Mouse (Mus musculus): ENCODE measurements around the gene Fam187a. TPM values are rescaled to one million over a fixed set of nuclear protein-coding genes. Genes with fewer than 3 reads are reported as not detected.

Gene Fam187a
- polyA plus RNA-seq, 2 experiments from 2014 or later, result not detected

DNA sequence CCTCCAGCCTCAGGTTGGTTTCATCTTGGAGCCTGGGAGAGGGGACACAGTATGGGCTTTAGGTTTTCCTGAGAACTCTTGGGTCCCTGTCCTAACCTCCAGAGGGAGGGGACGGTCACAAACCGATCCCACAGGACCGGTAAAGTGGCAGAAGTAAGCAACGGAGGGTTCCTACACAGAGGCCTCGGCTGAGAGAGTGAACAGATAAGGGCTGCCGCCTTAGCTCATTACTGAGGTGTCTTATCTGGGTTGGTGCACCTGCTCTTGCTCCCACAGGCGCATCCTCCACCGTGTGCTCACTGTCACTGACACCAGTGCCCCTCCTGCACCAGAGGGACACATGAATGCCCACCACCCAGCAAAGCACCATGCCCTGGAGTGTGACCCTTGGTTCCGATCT, 10.8 kb downstream of the Fam187a start:
- ATAC-seq, result no peak

DNA sequence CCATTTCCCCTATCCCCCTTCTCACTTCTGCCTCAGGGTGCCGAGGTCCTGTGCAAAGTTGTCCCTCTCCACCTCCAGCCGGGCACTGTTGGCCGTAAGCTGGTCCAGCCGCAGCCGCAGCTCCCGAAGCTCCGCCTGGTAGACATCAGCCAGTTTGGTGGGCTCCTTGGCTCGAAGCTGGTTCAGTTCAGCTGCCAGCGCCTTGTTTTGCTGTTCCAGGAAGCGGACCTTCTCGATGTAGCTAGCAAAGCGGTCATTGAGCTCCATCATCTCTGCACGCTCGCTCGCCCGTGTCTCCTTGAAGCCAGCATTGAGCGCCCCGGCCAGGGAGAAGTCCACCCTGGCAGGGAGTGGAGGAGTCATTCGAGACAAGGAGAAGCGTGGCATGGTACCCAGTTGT, 11.7 kb downstream of the Fam187a start:
- ATAC-seq, result no peak

DNA sequence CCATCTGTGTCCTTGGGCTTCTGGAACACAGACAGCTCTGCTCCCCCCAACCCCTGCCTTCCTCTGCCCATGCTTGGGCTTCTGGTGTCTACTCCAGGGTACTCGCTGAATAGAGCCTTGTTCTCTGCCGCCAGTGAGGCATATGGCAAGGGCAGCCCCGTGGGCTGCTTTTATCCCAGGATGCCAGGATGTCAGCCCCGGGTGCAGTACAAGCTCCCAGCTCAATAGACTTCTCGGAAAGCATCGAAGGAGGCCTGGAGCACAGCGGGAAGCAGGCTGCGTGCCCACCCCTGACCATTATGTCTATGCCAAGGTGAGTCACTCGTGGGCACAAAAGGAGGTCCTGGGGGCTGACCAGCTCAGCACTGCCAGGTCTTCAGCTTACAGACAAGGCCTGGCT, 13.4 kb downstream of the Fam187a start:
- no peak for ATAC-seq

DNA sequence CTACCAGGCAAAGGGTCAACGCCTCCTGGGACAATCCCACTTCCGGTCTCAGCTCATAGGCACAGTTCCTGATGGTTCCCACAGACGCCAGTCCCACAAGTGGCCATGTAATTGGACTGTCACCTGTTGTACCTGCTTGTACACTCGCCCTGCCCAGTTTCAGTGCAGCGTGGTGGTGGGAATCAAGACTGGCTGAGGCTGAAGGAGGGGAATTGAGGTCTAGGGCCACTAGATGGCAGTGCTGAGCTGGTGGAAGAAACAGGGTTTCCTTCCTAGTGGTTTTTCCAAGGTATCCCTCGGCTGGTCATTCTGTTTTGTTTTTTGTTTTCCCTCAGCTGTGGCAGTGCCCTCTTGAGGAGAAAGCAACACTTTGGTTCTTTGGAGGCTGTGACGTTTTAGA, 15.8 kb downstream of the Fam187a start, which contains the start of gene Gfap:
Gene Gfap (minus strand): TSS at position 150 of the 400 bp plus-strand sequence.
- no peak for ATAC-seq

DNA sequence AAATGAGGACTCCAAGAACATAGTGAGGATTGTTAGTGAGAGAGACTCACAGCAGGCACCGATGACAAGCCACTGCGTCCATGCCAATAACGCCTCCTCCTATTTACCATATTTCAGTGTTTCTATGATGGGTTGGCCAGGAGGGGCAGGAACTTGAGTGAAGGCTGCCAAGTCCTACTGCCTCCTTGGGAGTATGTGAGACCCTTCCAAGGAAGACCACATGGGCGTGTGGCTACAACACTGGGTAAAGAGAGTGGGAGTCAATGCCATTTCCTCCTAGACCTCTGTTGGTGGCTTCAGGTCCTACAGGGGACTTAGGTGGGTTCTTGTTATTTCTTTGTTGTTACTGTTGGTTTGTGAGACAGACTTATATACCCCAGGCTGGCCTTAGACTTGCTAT, 16.2 kb downstream of the Fam187a start:
- no peak for ATAC-seq

DNA sequence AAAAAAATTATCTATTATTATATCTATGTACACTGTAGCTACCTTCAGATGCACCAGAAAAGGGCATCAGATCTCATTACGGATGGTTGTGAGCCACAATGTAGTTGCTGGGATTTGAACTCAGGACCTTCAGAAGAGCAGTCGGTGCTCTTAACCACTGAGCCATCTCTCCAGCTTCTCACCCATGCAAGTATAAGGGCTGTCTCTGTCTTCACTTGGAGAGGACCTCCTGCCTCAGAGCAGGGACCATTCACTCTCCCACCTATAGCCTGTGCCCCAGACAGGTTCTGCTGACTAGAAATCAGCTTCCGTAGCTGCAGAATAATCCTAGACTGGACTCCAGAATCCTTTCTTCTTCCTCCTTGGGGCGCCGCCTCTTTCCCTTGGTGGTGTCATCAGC, 17.1 kb downstream of the Fam187a start:
- ATAC-seq, result no peak

DNA sequence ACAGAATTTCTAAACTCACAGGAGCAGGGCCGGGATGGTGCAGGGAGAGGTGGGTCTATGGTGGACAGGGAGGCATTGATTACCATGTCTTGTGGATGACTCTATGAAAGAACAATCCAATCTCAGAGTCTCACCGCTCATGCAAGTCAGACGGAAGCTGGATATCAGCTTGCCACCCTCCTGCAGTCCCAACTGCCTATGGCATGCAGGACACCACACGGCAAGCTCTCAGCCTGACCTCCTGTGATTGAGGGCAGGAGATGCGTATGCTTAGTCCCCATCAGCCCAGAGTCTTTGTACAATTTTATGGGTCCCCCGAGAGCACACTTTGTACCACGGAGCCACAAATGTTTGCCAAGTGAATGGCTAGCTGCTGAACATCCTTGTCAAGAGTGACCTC, 18.7 kb downstream of the Fam187a start:
- no peak for ATAC-seq

DNA sequence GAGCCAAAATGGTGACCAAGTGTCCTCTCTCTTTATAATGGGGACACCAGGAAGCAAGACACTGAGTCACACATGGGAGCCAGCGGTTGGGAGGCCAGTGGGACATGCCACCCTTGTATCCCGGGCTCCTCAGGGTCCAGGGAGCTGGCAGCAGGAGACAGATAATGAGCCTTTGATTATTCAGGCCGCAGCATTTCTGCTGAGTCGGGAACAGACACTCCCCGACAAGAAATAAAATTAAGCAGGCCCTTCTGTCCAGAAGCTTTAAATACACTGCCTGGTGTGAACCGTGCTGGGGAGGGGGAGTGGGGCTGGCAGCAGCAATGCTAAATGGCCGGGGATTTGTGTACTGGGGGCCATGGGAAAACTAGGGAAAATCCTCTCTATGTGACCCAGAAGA, 26.4 kb downstream of the Fam187a start:
- no peak for ATAC-seq

DNA sequence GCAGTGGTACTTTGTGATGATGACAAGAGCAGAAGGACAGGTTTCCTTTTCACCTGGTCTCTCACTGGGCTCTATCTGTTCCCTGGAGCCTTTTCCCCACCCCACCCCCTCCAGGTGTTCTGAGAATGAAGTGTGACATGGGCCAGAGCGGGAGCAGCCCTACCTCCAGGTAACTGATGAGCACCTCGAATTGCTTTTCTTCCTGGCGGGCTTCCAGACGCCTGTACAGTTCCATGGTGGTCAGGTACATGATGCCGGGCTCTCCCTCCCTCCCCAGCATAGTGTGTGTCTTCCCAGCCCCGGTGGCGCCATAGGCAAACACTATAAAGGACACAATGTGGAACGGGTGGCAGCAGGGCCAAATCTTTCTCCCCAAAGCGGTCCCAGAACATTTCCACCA, 30.4 kb downstream of the Fam187a start:
- ATAC-seq, result no peak

DNA sequence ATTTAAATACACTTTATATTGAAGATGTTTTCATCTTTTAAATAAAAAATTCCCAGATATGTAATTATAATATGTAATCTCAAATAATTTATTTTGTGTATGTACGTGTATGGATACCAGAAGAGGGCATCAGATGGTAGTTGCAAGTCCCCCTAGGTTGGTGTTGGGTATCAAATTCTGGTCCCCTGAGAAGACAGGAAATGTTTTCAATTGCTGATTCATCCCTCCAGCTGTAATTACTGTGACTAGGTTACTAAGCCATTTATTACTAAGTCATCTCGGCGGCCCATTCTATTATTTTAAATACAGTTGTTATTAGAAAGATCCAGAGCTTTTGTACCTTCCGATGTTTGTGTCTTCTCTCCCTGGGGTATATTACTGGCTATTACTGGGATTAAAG, 33.1 kb downstream of the Fam187a start:
- ATAC-seq, result no peak

DNA sequence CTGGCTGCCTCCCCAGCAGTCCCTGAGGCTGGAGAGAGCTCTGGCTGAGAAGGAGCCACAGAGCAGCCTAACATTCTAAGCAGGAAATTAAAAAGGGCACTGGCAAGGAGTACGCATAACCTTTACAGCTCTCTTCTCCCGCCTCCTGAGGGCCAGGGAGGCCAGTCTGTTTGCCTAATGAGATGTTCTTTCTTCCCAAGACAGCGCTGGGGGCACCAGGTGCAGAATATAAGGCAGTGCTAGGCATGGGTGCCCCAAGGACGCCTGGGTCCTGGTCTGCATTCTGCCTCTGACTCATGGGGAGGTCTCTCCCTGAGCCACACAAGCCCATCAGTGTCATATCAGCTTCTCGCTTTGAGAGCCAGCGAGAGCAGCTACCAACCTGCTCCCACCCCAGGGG, 36.5 kb downstream of the Fam187a start:
- ATAC-seq, result no peak

DNA sequence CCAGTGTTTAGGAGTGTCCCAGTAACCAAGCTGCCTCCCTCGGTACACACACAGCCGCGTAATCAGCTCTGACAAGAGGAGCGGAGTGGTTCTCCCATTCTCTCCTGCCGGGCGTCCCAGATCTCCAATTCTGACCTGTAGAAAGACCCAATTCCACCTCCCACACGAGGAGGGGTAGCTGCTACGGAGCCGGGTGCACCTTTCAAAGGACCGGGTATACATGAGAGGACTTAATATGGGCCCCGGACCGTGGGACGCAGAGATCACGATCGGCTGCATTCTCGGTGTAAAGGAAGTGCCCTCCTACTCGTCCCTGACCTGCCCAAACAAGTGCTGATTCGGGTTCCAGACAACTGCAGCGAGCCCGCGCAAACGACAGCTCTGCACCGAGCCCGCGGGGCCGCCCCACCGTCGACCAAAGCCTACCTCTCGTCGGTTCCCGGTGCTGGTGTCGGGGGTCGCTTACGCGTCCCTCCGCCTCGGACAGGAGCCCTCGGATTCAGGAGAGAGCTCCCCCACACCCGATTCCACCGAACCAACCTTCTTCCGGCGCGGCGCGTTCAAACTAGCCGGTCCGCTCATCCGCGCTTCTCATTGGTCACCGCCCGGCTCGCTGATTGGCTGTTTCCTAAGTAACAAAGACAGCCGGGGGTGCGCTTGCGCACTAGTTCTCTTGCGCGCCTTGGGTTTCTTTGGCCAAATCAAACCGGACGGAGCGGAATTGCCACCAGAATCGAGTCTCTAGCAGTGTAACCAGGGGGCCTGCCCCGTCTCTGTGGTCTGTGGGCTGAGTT, 39.8 kb downstream of the Fam187a start, which contains the start of gene Kif18b:
Gene Kif18b (minus strand): TSS at position 568 of the 794 bp plus-strand sequence.
- ATAC-seq, result peak; percentile 95

DNA sequence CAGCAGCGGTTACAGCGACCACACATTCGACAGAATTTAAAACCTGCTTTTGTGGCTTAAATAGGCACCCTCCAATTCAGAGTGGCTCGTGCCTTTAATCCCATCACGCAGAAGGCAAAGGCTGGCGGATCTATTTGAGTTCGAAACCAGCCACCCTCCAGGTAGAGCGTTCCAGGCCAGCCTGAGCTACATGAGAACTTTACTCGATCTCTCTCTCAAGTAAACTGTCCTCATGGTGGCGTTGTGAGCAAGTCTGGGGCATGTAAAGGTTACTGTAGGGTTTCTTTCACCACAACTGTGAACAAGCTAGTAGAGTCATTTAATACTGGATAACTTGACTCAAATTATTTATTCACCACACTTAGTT, 40.4 kb downstream of the Fam187a start:
- ATAC-seq, result peak; percentile 33

DNA sequence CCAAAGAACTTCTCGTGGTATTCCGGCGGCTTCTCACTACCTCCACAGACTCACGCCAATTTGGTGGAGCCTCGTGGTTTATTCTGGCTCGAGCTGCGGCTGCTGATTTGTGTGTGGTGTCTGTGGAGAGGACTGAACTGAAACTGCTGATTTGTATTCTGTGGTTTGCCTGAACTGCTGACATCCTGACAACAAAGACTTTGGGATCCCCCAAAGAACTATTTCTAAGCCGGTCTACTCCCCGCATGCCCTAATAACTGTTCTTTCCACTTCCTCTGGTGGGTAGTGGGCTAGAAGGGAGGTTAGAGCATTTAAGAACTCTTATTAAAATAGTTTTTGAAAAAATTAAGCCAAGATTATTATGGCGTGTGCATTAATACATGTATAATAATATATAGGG, 45.7 kb downstream of the Fam187a start:
- ATAC-seq, result no peak

DNA sequence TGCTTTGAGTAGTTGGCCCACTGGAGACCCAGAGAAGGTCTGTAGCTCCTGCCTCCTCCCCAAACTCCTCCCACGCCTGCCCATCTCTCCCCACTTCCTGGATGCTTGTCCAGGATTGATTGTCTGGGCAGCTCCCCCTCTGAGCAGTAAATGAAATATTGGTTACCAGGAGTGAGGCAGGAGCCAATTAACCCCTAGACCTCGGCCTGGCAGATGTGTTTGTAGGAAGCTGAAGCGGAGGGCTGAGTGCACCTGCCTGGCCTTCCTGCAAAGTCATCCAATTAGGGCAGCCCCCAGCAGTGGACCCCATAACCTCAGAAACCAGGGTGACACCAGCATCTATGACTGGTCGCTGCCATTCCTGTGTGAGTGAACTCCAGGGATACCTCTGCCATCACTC, 51.3 kb downstream of the Fam187a start:
- ATAC-seq, result no peak

Other genes starting within 250 kb of the Fam187a start
- not detected for gene Meioc, start 221.5 kb upstream of the Fam187a start, polyA plus RNA-seq (2017; shearing (Covaris generic))
- gene Ccdc43, start 187.4 kb upstream of the Fam187a start, polyA plus RNA-seq (2017; shearing (Covaris generic)), result 10 to 100 TPM; 36.5 to 37.9 TPM
- not detected for gene Adam11, start 123.7 kb upstream of the Fam187a start, polyA plus RNA-seq (2017; shearing (Covaris generic))
- gene Gjc1, start 65.5 kb upstream of the Fam187a start, polyA plus RNA-seq (2017; shearing (Covaris generic)), result under 1 TPM in 1 of 2 experiments, not detected in 1; 0.15 TPM
- gene Higd1b, start 49.3 kb upstream of the Fam187a start, polyA plus RNA-seq (2017; shearing (Covaris generic)), result not detected
- gene Eftud2, start 4.2 kb upstream of the Fam187a start, polyA plus RNA-seq (2017; shearing (Covaris generic)), result 100 to 1,000 TPM in 1 of 2 experiments, 10 to 100 TPM in 1; 97.6 to 127 TPM
- gene Ccdc103, start 4.0 kb upstream of the Fam187a start, polyA plus RNA-seq (2017; shearing (Covaris generic)), result under 1 TPM in 1 of 2 experiments, not detected in 1; 0.29 TPM
- not detected for gene Gfap, start 15.7 kb downstream of the Fam187a start, polyA plus RNA-seq (2017; shearing (Covaris generic))
- gene Kif18b, start 40.0 kb downstream of the Fam187a start, polyA plus RNA-seq (2017; shearing (Covaris generic)), result 1 to 10 TPM; 1.6 to 1.9 TPM
- not detected for gene C1ql1, start 61.5 kb downstream of the Fam187a start, polyA plus RNA-seq (2017; shearing (Covaris generic))
- gene Nmt1, start 143.0 kb downstream of the Fam187a start, polyA plus RNA-seq (2017; shearing (Covaris generic)), result 10 to 100 TPM; 62.2 to 99.9 TPM
- gene Dcakd, start 143.2 kb downstream of the Fam187a start, polyA plus RNA-seq (2017; shearing (Covaris generic)), result 10 to 100 TPM; 23.5 to 25.6 TPM
- under 1 TPM in 1 of 2 experiments, not detected in 1; 0.20 TPM for gene Plcd3, start 216.5 kb downstream of the Fam187a start, polyA plus RNA-seq (2017; shearing (Covaris generic))
- 10 to 100 TPM; 18.4 to 24.0 TPM for gene Acbd4, start 216.5 kb downstream of the Fam187a start, polyA plus RNA-seq (2017; shearing (Covaris generic))
- gene Hexim1, start 231.1 kb downstream of the Fam187a start, polyA plus RNA-seq (2017; shearing (Covaris generic)), result 1 to 10 TPM; 3.4 TPM
- 1 to 10 TPM; 2.2 to 3.6 TPM for gene Hexim2, start 247.3 kb downstream of the Fam187a start, polyA plus RNA-seq (2017; shearing (Covaris generic))